Mouse (Mus musculus) kidney, embryonic 15.5 days (tissue): ENCODE measurements at regions not wholly inside any gene's neighbourhood (a gene's known extent, or its start where the extent isn't known, plus 50 kb on each side); places are given as distances from the start of the nearest gene placed in this dataset.

Experiments used
- ATAC-seq: fragments of 200-750 bp; cut with Nextera tagmentation; replicated peaks from 2 replicates; pipeline ENCODE4 v1.8.0; 2017; ENCODE audit warnings: moderate TSS enrichment; ENCODE audit not compliant: low FRiP score
- H3K27ac ChIP-seq: fragments of 300-500 bp; sonication (generic); 2 replicates; pipeline ENCODE4 v1.5.1; 2015; ENCODE audit warnings: mild to moderate bottlenecking, inconsistent platforms
- H3K27me3 ChIP-seq: fragments of 300-500 bp; sonication (generic); 2 replicates; pipeline ENCODE4 v1.6.1; 2015; ENCODE audit warnings: inconsistent platforms
- H3K36me3 ChIP-seq: fragments of 300-500 bp; sonication (generic); 2 replicates; pipeline ENCODE4 v1.6.1; 2015; ENCODE audit warnings: inconsistent platforms
- H3K4me1 ChIP-seq: fragments of 300-500 bp; sonication (generic); 2 replicates; pipeline ENCODE4 v1.6.1; 2015; ENCODE audit warnings: inconsistent platforms
- H3K4me2 ChIP-seq: fragments of 300-500 bp; sonication (generic); 2 replicates; pipeline ENCODE4 v1.6.1; 2015; ENCODE audit warnings: moderate library complexity, mild to moderate bottlenecking, inconsistent platforms
- H3K4me3 ChIP-seq: fragments of 300-500 bp; sonication (generic); replicated peaks from 2 replicates; pipeline ENCODE4 v1.5.1; 2015; ENCODE audit warnings: mild to moderate bottlenecking, inconsistent platforms
- H3K9ac ChIP-seq: fragments of 300-500 bp; sonication (generic); 2 replicates; pipeline ENCODE4 v1.6.1; 2015; ENCODE audit warnings: mild to moderate bottlenecking, inconsistent platforms
- H3K9me3 ChIP-seq: fragments of 300-500 bp; sonication (generic); replicated peaks from 2 replicates; pipeline ENCODE4 v1.6.1; 2016; ENCODE audit warnings: inconsistent platforms
- WGBS: fragments of 180-500 bp; shearing (Covaris S2); methylation state at CpG from one replicate; pipeline ENCODE4 v1.1.7; 2015; ENCODE audit warnings: mixed read lengths; 5-methylcytosine and 5-hydroxymethylcytosine counted together

GRCm38 (mm10) chr15:41920270-41920669 lies 1786.1 kb downstream of the 9330182O14Rik start:
- ATAC-seq: no peak
- H3K9me3 ChIP-seq: no peaks in the 10 kb centered on the region
- H3K4me2 ChIP-seq: no peak overlapping the region
- WGBS: 80% methylated on average over 2 of the region's 2 CpGs
- no peaks in the 10 kb centered on the region for H3K36me3 ChIP-seq
- H3K27ac ChIP-seq: no peak overlapping the region
- no peaks in the 10 kb centered on the region for H3K4me1 ChIP-seq
- H3K9ac ChIP-seq: no peak overlapping the region
- H3K4me3 ChIP-seq: no peak overlapping the region
- no peaks in the 10 kb centered on the region for H3K27me3 ChIP-seq

GRCm38 (mm10) chr15:41936697-41937096 lies 1802.5 kb downstream of the 9330182O14Rik start:
- no peaks in the 10 kb centered on the region for H3K36me3 ChIP-seq
- H3K4me1 ChIP-seq: no peaks in the 10 kb centered on the region
- no peak overlapping the region for H3K9ac ChIP-seq
- no peak overlapping the region for H3K27ac ChIP-seq
- H3K4me2 ChIP-seq: no peak overlapping the region
- peaks cover 7% of the 10 kb centered on the region for H3K9me3 ChIP-seq
- no peaks in the 10 kb centered on the region for H3K27me3 ChIP-seq
- H3K4me3 ChIP-seq: no peak overlapping the region
- 26% methylated on average over 2 of the region's 2 CpGs for WGBS
- no peak for ATAC-seq

- no peaks in the 10 kb centered on the region for H3K9me3 ChIP-seq
- no peak for ATAC-seq
- no peaks in the 10 kb centered on the region for H3K27me3 ChIP-seq
- H3K9ac ChIP-seq: no peak overlapping the region
- no peak overlapping the region for H3K27ac ChIP-seq
- WGBS: 74% methylated on average over 2 of the region's 2 CpGs
- H3K4me3 ChIP-seq: no peak overlapping the region
- no peak overlapping the region for H3K4me2 ChIP-seq
- H3K4me1 ChIP-seq: peaks cover 10% of the 10 kb centered on the region; the same call in 1 of the 2 replicates
- H3K36me3 ChIP-seq: no peaks in the 10 kb centered on the region
Measured at GRCm38 (mm10) chr15:41945226-41945625, 1811.1 kb downstream of the 9330182O14Rik start.

GRCm38 (mm10) chr15:41947888-41948287 lies 1813.7 kb downstream of the 9330182O14Rik start:
- no peaks in the 10 kb centered on the region for H3K36me3 ChIP-seq
- no peak overlapping the region for H3K4me2 ChIP-seq
- H3K4me1 ChIP-seq: peaks cover 10% of the 10 kb centered on the region; the same call in 1 of the 2 replicates
- ATAC-seq: no peak
- H3K9ac ChIP-seq: no peak overlapping the region
- no peaks in the 10 kb centered on the region for H3K9me3 ChIP-seq
- no peaks in the 10 kb centered on the region for H3K27me3 ChIP-seq
- H3K27ac ChIP-seq: no peak overlapping the region
- no peak overlapping the region for H3K4me3 ChIP-seq

GRCm38 (mm10) chr15:41948347-41949093 lies 1814.4 kb downstream of the 9330182O14Rik start:
- H3K36me3 ChIP-seq: no peaks in the 10 kb centered on the region
- H3K27me3 ChIP-seq: no peaks in the 10 kb centered on the region
- H3K4me1 ChIP-seq: peaks cover 10% of the 10 kb centered on the region; the same call in 1 of the 2 replicates
- no peak overlapping the region for H3K9ac ChIP-seq
- peak overlapping the region; percentile 49; the same call in 1 of the 2 replicates for H3K27ac ChIP-seq
- H3K9me3 ChIP-seq: no peaks in the 10 kb centered on the region
- no peak overlapping the region for H3K4me2 ChIP-seq
- ATAC-seq: peak; percentile 66
- H3K4me3 ChIP-seq: no peak overlapping the region
- 28% methylated on average over 4 of the region's 4 CpGs for WGBS

GRCm38 (mm10) chr15:41949094-41949461 lies 1814.9 kb downstream of the 9330182O14Rik start:
- ATAC-seq: peak; percentile 69; the same call in 1 of the 2 replicates
- WGBS: 56% methylated on average over 6 of the region's 6 CpGs
- H3K9ac ChIP-seq: no peak overlapping the region

GRCm38 (mm10) chr15:41951276-41951675 lies 1817.1 kb downstream of the 9330182O14Rik start:
- no peak overlapping the region for H3K4me2 ChIP-seq
- no peaks in the 10 kb centered on the region for H3K9me3 ChIP-seq
- no peaks in the 10 kb centered on the region for H3K36me3 ChIP-seq
- H3K9ac ChIP-seq: no peak overlapping the region
- H3K4me3 ChIP-seq: no peak overlapping the region
- 51% methylated on average over 5 of the region's 5 CpGs for WGBS
- H3K27ac ChIP-seq: no peak overlapping the region
- ATAC-seq: no peak; the same call in 1 of the 2 replicates
- H3K27me3 ChIP-seq: no peaks in the 10 kb centered on the region
- H3K4me1 ChIP-seq: peaks cover 10% of the 10 kb centered on the region; the same call in 1 of the 2 replicates

More at GRCm38 (mm10) chr15:41949094-41949461, 1814.9 kb downstream of the 9330182O14Rik start:
- no peak overlapping the region for H3K27ac ChIP-seq
- no peak overlapping the region for H3K4me3 ChIP-seq
- H3K36me3 ChIP-seq: no peaks in the 10 kb centered on the region
- H3K4me1 ChIP-seq: peaks cover 10% of the 10 kb centered on the region; the same call in 1 of the 2 replicates
- no peaks in the 10 kb centered on the region for H3K9me3 ChIP-seq
- no peaks in the 10 kb centered on the region for H3K27me3 ChIP-seq
- H3K4me2 ChIP-seq: no peak overlapping the region

GRCm38 (mm10) chr15:41960597-41960996 lies 1826.4 kb downstream of the 9330182O14Rik start:
- ATAC-seq: no peak
- H3K27ac ChIP-seq: no peak overlapping the region
- no peaks in the 10 kb centered on the region for H3K27me3 ChIP-seq

GRCm38 (mm10) chr15:41970877-41971276 lies 1836.7 kb downstream of the 9330182O14Rik start:
- no peaks in the 10 kb centered on the region for H3K4me1 ChIP-seq
- H3K4me3 ChIP-seq: no peak overlapping the region
- 84% methylated on average over 6 of the region's 6 CpGs for WGBS
- H3K9ac ChIP-seq: no peak overlapping the region
- H3K27me3 ChIP-seq: no peaks in the 10 kb centered on the region
- H3K36me3 ChIP-seq: no peaks in the 10 kb centered on the region
- H3K27ac ChIP-seq: no peak overlapping the region
- H3K4me2 ChIP-seq: no peak overlapping the region
- ATAC-seq: no peak
- H3K9me3 ChIP-seq: no peaks in the 10 kb centered on the region

More at GRCm38 (mm10) chr15:41960597-41960996, 1826.4 kb downstream of the 9330182O14Rik start:
- H3K9ac ChIP-seq: no peak overlapping the region
- H3K4me3 ChIP-seq: no peak overlapping the region
- H3K4me2 ChIP-seq: no peak overlapping the region
- no peaks in the 10 kb centered on the region for H3K4me1 ChIP-seq
- no peaks in the 10 kb centered on the region for H3K9me3 ChIP-seq
- H3K36me3 ChIP-seq: no peaks in the 10 kb centered on the region

- Histone ChIP-seq H3K27ac (no peak overlapping the region), H3K4me2 (no peak overlapping the region), H3K4me1 (no peaks in the 10 kb centered on the region), H3K27me3 (no peaks in the 10 kb centered on the region), H3K9me3 (no peaks in the 10 kb centered on the region), H3K4me3 (no peak overlapping the region), H3K9ac (no peak overlapping the region), H3K36me3 (no peaks in the 10 kb centered on the region)
- WGBS: 2% methylated on average over 8 of the region's 8 CpGs
- peak; percentile 66 for ATAC-seq
Measured at GRCm38 (mm10) chr15:41973263-41973662, 1839.1 kb downstream of the 9330182O14Rik start.

- no peaks in the 10 kb centered on the region for H3K4me1 ChIP-seq
- H3K36me3 ChIP-seq: no peaks in the 10 kb centered on the region
- no peak overlapping the region for H3K27ac ChIP-seq
- H3K27me3 ChIP-seq: no peaks in the 10 kb centered on the region
- H3K9ac ChIP-seq: no peak overlapping the region
- H3K9me3 ChIP-seq: no peaks in the 10 kb centered on the region
- no peak overlapping the region for H3K4me3 ChIP-seq
- ATAC-seq: no peak
- 96% methylated on average over 2 of the region's 2 CpGs for WGBS
- no peak overlapping the region for H3K4me2 ChIP-seq
Measured at GRCm38 (mm10) chr15:41977196-41977595, 1843.0 kb downstream of the 9330182O14Rik start.

- WGBS: 87% methylated on average over 12 of the region's 12 CpGs
- Histone ChIP-seq H3K4me1 (no peaks in the 10 kb centered on the region), H3K27me3 (no peaks in the 10 kb centered on the region), H3K4me2 (no peak overlapping the region), H3K27ac (no peak overlapping the region), H3K9me3 (no peaks in the 10 kb centered on the region), H3K4me3 (no peak overlapping the region), H3K36me3 (no peaks in the 10 kb centered on the region), H3K9ac (no peak overlapping the region)
- no peak for ATAC-seq
Measured at GRCm38 (mm10) chr15:41977649-41978231, 1843.6 kb downstream of the 9330182O14Rik start.
